Mouse (Mus musculus): ENCODE results near the gene Rere. TPM values are rescaled to one million over a fixed set of nuclear protein-coding genes. Genes with fewer than 3 reads are reported as not detected.

Gene Rere
- total and polyA plus RNA-seq, 3 experiments: 3.1 to 36.5 (median 8.7) TPM

GRCm38 (mm10) chr4:150374651-150375447 lies 93.4 kb downstream of the Rere start:
- Histone ChIP-seq H3K4me1 (ENCODE audit: control insufficient read depth in 1 of 2, insufficient read depth in 2 of 2) (peaks cover 23 to 76% of the 10 kb centered on the region in 2 experiments), H3K4me3 (replicated peaks in 1 of 3; ENCODE audit: low read depth in 2 of 3, low read length in 2 of 3, poor library complexity in 1 of 3) (no peak overlapping the region), H3K4me2 (ENCODE audit: insufficient read depth, low read depth, poor library complexity, severe bottlenecking) (peak overlapping the region; percentile 15; the same call in 1 of the 2 replicates), H3K9ac (ENCODE audit: insufficient read depth, low read depth) (no peak overlapping the region), H3K27me3 (replicated peaks) (no peaks in the 10 kb centered on the region), H3K9me3 (replicated peaks; ENCODE audit: low read length) (no peaks in the 10 kb centered on the region), H3K36me3 (replicated peaks in 1 of 2; ENCODE audit: control insufficient read depth in 1 of 2, insufficient read depth in 1 of 2, low read length in 1 of 2) (no peaks in the 10 kb centered on the region), H3K27ac (ENCODE audit: insufficient read depth, low read depth) (no peak overlapping the region), H3K79me2 (replicated peaks; ENCODE audit: control insufficient read depth, extremely low read depth, insufficient read depth, poor library complexity, severe bottlenecking) (peaks cover 20% of the 10 kb centered on the region)
- dilution Hi-C loops (cut with MboI; ENCODE audit: extremely low pct_ligation_motif_present, extremely low pct_unique_long_range_greater_than_20kb, low sequenced_read_pairs): no loop called here
- TF ChIP-seq ELF1 (IDR thresholded peaks at IDR 0.05; ENCODE audit: low read depth, low read length) (no peak), IRF4 (IDR thresholded peaks at IDR 0.05; ENCODE audit: low read depth, low read length) (no peak), RAD21 (IDR thresholded peaks at IDR 0.05; ENCODE audit: low read depth, low read length) (no peak), ZNF384 (IDR thresholded peaks at IDR 0.05; ENCODE audit: low read depth, low read length) (no peak), JUN (IDR thresholded peaks at IDR 0.05; ENCODE audit: insufficient read depth, low read depth, low read length) (no peak), E2F4 (IDR thresholded peaks at IDR 0.05; ENCODE audit: insufficient replicate concordance, low read depth, low read length) (no peak), RCOR1 (conservative IDR thresholded peaks at IDR 0.05; ENCODE audit: low read depth, low read length) (no peak), POLR2A (IDR thresholded peaks at IDR 0.05; ENCODE audit: low read depth, low read length) (no peak), PAX5 (IDR thresholded peaks at IDR 0.05; ENCODE audit: low read length) (no peak), JUND (conservative IDR thresholded peaks at IDR 0.05; ENCODE audit: low read depth, low read length) (no peak), MAX (IDR thresholded peaks at IDR 0.05; ENCODE audit: low read length) (no peak), BHLHE40 (IDR thresholded peaks at IDR 0.05; ENCODE audit: low read depth, low read length) (no peak), MXI1 (IDR thresholded peaks at IDR 0.05; ENCODE audit: low read depth, low read length) (no peak)
- DNase-seq (ENCODE audit: extremely low read depth): no peak
- in situ Hi-C loops (cut with MboI; ENCODE audit: low pct_ligation_motif_present, low pct_unique_long_range_greater_than_20kb, low sequenced_read_pairs): no loop called here

- in situ Hi-C loops (cut with MboI; ENCODE audit: low pct_ligation_motif_present, low pct_unique_long_range_greater_than_20kb, low sequenced_read_pairs) (no loop called here), dilution Hi-C loops (cut with MboI; ENCODE audit: extremely low pct_ligation_motif_present, extremely low pct_unique_long_range_greater_than_20kb, low sequenced_read_pairs) (no loop called here)
- Histone ChIP-seq H3K27ac (ENCODE audit: insufficient read depth, low read depth) (no peak overlapping the region), H3K4me3 (replicated peaks in 1 of 3; ENCODE audit: low read depth in 2 of 3, low read length in 2 of 3, poor library complexity in 1 of 3) (no peak overlapping the region), H3K27me3 (replicated peaks) (no peaks in the 10 kb centered on the region), H3K4me1 (ENCODE audit: control insufficient read depth in 1 of 2, insufficient read depth in 2 of 2) (peaks cover 24 to 83% of the 10 kb centered on the region in 2 experiments), H3K79me2 (replicated peaks; ENCODE audit: control insufficient read depth, extremely low read depth, insufficient read depth, poor library complexity, severe bottlenecking) (peaks cover 20% of the 10 kb centered on the region), H3K36me3 (replicated peaks in 1 of 2; ENCODE audit: control insufficient read depth in 1 of 2, insufficient read depth in 1 of 2, low read length in 1 of 2) (no peaks in the 10 kb centered on the region), H3K9me3 (replicated peaks; ENCODE audit: low read length) (no peaks in the 10 kb centered on the region), H3K4me2 (ENCODE audit: insufficient read depth, low read depth, poor library complexity, severe bottlenecking) (no peak overlapping the region), H3K9ac (ENCODE audit: insufficient read depth, low read depth) (no peak overlapping the region)
- no peak for DNase-seq (ENCODE audit: extremely low read depth)
- TF ChIP-seq RCOR1 (conservative IDR thresholded peaks at IDR 0.05; ENCODE audit: low read depth, low read length): no peak
- no peak for TF ChIP-seq SMC3 (IDR thresholded peaks at IDR 0.05; ENCODE audit: low read depth, low read length)
- TF ChIP-seq CHD1 (IDR thresholded peaks at IDR 0.05; ENCODE audit: low read depth, low read length): no peak
- no peak for TF ChIP-seq MEF2A (IDR thresholded peaks at IDR 0.05; ENCODE audit: borderline replicate concordance, low read depth, low read length)
- TF ChIP-seq IRF4 (IDR thresholded peaks at IDR 0.05; ENCODE audit: low read depth, low read length): no peak
- TF ChIP-seq POLR2AphosphoS2 (IDR thresholded peaks at IDR 0.05; ENCODE audit: low read depth, low read length): no peak
- TF ChIP-seq MYC (IDR thresholded peaks at IDR 0.05; ENCODE audit: low read depth, low read length): no peak
- no peak for TF ChIP-seq MAX (IDR thresholded peaks at IDR 0.05; ENCODE audit: low read length)
- no peak for TF ChIP-seq JUND (conservative IDR thresholded peaks at IDR 0.05; ENCODE audit: low read depth, low read length)
- no peak for TF ChIP-seq ZKSCAN1 (IDR thresholded peaks at IDR 0.05; ENCODE audit: borderline replicate concordance, low read depth, low read length)
- no peak for TF ChIP-seq UBTF (IDR thresholded peaks at IDR 0.05; ENCODE audit: low read depth, low read length)
- no peak for TF ChIP-seq BHLHE40 (IDR thresholded peaks at IDR 0.05; ENCODE audit: low read depth, low read length)
Measured at GRCm38 (mm10) chr4:150375448-150375935, 94.0 kb downstream of the Rere start.

Data from CH12.LX (cell line).